Mouse (Mus musculus) neural tube, embryonic 12.5 days (tissue): ENCODE data around the gene Zfyve21. TPM values are rescaled to one million over a fixed set of nuclear protein-coding genes. Genes with fewer than 3 reads are reported as not detected.

ENCODE experiments used
- ATAC-seq: fragments of 200-750 bp; cut with Nextera tagmentation; 2 replicates; pipeline ENCODE4 v1.8.0; 2017; ENCODE audit warnings: low read depth, mild to moderate bottlenecking, moderate TSS enrichment, moderate library complexity; ENCODE audit not compliant: low FRiP score
- H3K27ac ChIP-seq: fragments of 300-500 bp; sonication (generic); 2 replicates; pipeline ENCODE4 v1.5.1; 2016
- H3K27me3 ChIP-seq: fragments of 300-500 bp; sonication (generic); replicated peaks from 2 replicates; pipeline ENCODE4 v1.6.1; 2016; ENCODE audit warnings: mild to moderate bottlenecking
- H3K36me3 ChIP-seq: fragments of 300-500 bp; sonication (generic); 2 replicates; pipeline ENCODE4 v1.6.1; 2016; ENCODE audit warnings: mild to moderate bottlenecking
- H3K4me1 ChIP-seq: fragments of 300-500 bp; sonication (generic); 2 replicates; pipeline ENCODE4 v1.6.1; 2016
- H3K4me2 ChIP-seq: fragments of 300-500 bp; sonication (generic); replicated peaks from 2 replicates; pipeline ENCODE4 v1.6.1; 2016; ENCODE audit warnings: mild to moderate bottlenecking
- H3K4me3 ChIP-seq: fragments of 300-500 bp; sonication (generic); 2 replicates; pipeline ENCODE4 v1.5.1; 2016
- H3K9ac ChIP-seq: fragments of 300-500 bp; sonication (generic); 2 replicates; pipeline ENCODE4 v1.6.1; 2016; ENCODE audit warnings: mild to moderate bottlenecking
- H3K9me3 ChIP-seq: fragments of 300-500 bp; sonication (generic); 2 replicates; pipeline ENCODE4 v1.6.1; 2016; ENCODE audit warnings: mild to moderate bottlenecking
- WGBS: fragments of 180-500 bp; shearing (Covaris S2); methylation state at CpG from one replicate; pipeline ENCODE4 v1.1.7; 2016; 5-methylcytosine and 5-hydroxymethylcytosine counted together
- polyA plus RNA-seq: library from polyadenylated mRNA; unstranded; fragments of >200 nt; fragmentation: Nextera tagmentation; extraction: Ambion mirVana; gene quantifications from 2 replicates; pipeline ENCODE4 v1.2.1, GENCODE M21; 2016

Gene Zfyve21
- polyA plus RNA-seq, 1 experiment from 2014 or later = 48.8 TPM

GRCm38 (mm10) chr12:111787015-111787414 is 27.0 kb upstream of the Zfyve21 start:
- Histone ChIP-seq H3K27ac (no peak overlapping the region), H3K4me1 (0 out of 2 replicates have a peak, but pooled peaks cover 3% of the 10 kb centered on the region), H3K27me3 (no peaks in the 10 kb centered on the region), H3K36me3 (peaks cover 96% of the 10 kb centered on the region), H3K4me2 (no peak overlapping the region), H3K9ac (no peak overlapping the region), H3K4me3 (no peak overlapping the region), H3K9me3 (no peaks in the 10 kb centered on the region)
- ATAC-seq = no peak
- WGBS = 95% methylated on average over 6 of the region's 6 CpGs

GRCm38 (mm10) chr12:111790090-111790489 is 23.9 kb upstream of the Zfyve21 start:
- Histone ChIP-seq H3K9ac (no peak overlapping the region), H3K4me3 (no peak overlapping the region), H3K27ac (no peak overlapping the region), H3K4me1 (0 out of 2 replicates have a peak, but pooled peaks cover 3% of the 10 kb centered on the region), H3K4me2 (no peak overlapping the region), H3K9me3 (no peaks in the 10 kb centered on the region), H3K27me3 (no peaks in the 10 kb centered on the region), H3K36me3 (peaks cover 96% of the 10 kb centered on the region)
- no peak for ATAC-seq
- WGBS = 91% methylated on average over 5 of the region's 5 CpGs

GRCm38 (mm10) chr12:111790631-111791030 is 23.3 kb upstream of the Zfyve21 start:
- H3K36me3 ChIP-seq = peaks cover 96% of the 10 kb centered on the region
- WGBS = 97% methylated on average over 7 of the region's 7 CpGs

GRCm38 (mm10) chr12:111791474-111792104 is 22.4 kb upstream of the Zfyve21 start:
- Histone ChIP-seq H3K4me3 (no peak overlapping the region), H3K27me3 (no peaks in the 10 kb centered on the region), H3K9me3 (no peaks in the 10 kb centered on the region), H3K27ac (no peak overlapping the region), H3K4me2 (no peak overlapping the region), H3K9ac (no peak overlapping the region), H3K4me1 (0 out of 2 replicates have a peak, but pooled peaks cover 3% of the 10 kb centered on the region), H3K36me3 (peaks cover 96% of the 10 kb centered on the region)
- 85% methylated on average over 13 of the region's 13 CpGs for WGBS
- ATAC-seq = no peak

More at GRCm38 (mm10) chr12:111790631-111791030, 23.3 kb upstream of the Zfyve21 start:
- 0 out of 2 replicates have a peak, but pooled peaks cover 3% of the 10 kb centered on the region for H3K4me1 ChIP-seq
- H3K4me2 ChIP-seq = no peak overlapping the region
- no peak overlapping the region for H3K27ac ChIP-seq
- no peaks in the 10 kb centered on the region for H3K27me3 ChIP-seq
- H3K4me3 ChIP-seq = no peak overlapping the region
- ATAC-seq = no peak
- no peaks in the 10 kb centered on the region for H3K9me3 ChIP-seq
- no peak overlapping the region for H3K9ac ChIP-seq

- H3K9ac ChIP-seq = no peak overlapping the region
Observed at GRCm38 (mm10) chr12:111794102-111794501, 19.9 kb upstream of the Zfyve21 start.

GRCm38 (mm10) chr12:111794526-111795179 is 19.3 kb upstream of the Zfyve21 start:
- no peak for ATAC-seq
- no peak overlapping the region for H3K27ac ChIP-seq
- no peaks in the 10 kb centered on the region for H3K9me3 ChIP-seq
- H3K27me3 ChIP-seq = no peaks in the 10 kb centered on the region
- H3K4me3 ChIP-seq = no peak overlapping the region
- peaks cover 92% of the 10 kb centered on the region for H3K36me3 ChIP-seq
- H3K4me1 ChIP-seq = 0 out of 2 replicates have a peak, but pooled peaks cover 3% of the 10 kb centered on the region
- WGBS = 95% methylated on average over 18 of the region's 18 CpGs
- H3K4me2 ChIP-seq = no peak overlapping the region
- H3K9ac ChIP-seq = no peak overlapping the region

More at GRCm38 (mm10) chr12:111794102-111794501, 19.9 kb upstream of the Zfyve21 start:
- Histone ChIP-seq H3K4me1 (0 out of 2 replicates have a peak, but pooled peaks cover 3% of the 10 kb centered on the region), H3K36me3 (peaks cover 94% of the 10 kb centered on the region), H3K27ac (no peak overlapping the region), H3K9me3 (no peaks in the 10 kb centered on the region), H3K27me3 (no peaks in the 10 kb centered on the region), H3K4me3 (no peak overlapping the region), H3K4me2 (no peak overlapping the region)
- ATAC-seq = no peak
- 83% methylated on average over 22 of the region's 22 CpGs for WGBS

GRCm38 (mm10) chr12:111795180-111795895 is 18.6 kb upstream of the Zfyve21 start:
- Histone ChIP-seq H3K9me3 (no peaks in the 10 kb centered on the region), H3K4me2 (no peak overlapping the region), H3K27me3 (no peaks in the 10 kb centered on the region), H3K9ac (no peak overlapping the region), H3K4me1 (0 out of 2 replicates have a peak, but pooled peaks cover 3% of the 10 kb centered on the region), H3K36me3 (peaks cover 91% of the 10 kb centered on the region), H3K4me3 (no peak overlapping the region), H3K27ac (no peak overlapping the region)
- WGBS = 92% methylated on average over 28 of the region's 28 CpGs
- no peak for ATAC-seq

- no peaks in the 10 kb centered on the region for H3K4me1 ChIP-seq
- H3K9ac ChIP-seq = no peak overlapping the region
- H3K4me3 ChIP-seq = no peak overlapping the region
- H3K27ac ChIP-seq = no peak overlapping the region
- peaks cover 88% of the 10 kb centered on the region for H3K36me3 ChIP-seq
- H3K4me2 ChIP-seq = no peak overlapping the region
- no peaks in the 10 kb centered on the region for H3K9me3 ChIP-seq
- ATAC-seq = no peak
- 93% methylated on average over 8 of the region's 8 CpGs for WGBS
- H3K27me3 ChIP-seq = no peaks in the 10 kb centered on the region
Observed at GRCm38 (mm10) chr12:111797251-111797650, 16.7 kb upstream of the Zfyve21 start.

- WGBS = 94% methylated on average over 13 of the region's 13 CpGs
- peaks cover 88% of the 10 kb centered on the region for H3K36me3 ChIP-seq
- no peak overlapping the region for H3K9ac ChIP-seq
- no peaks in the 10 kb centered on the region for H3K27me3 ChIP-seq
- no peaks in the 10 kb centered on the region for H3K9me3 ChIP-seq
- H3K27ac ChIP-seq = no peak overlapping the region
- H3K4me2 ChIP-seq = no peak overlapping the region
- H3K4me1 ChIP-seq = no peaks in the 10 kb centered on the region
- ATAC-seq = no peak
- H3K4me3 ChIP-seq = no peak overlapping the region
Observed at GRCm38 (mm10) chr12:111798493-111798892, 15.5 kb upstream of the Zfyve21 start.

GRCm38 (mm10) chr12:111800459-111801183 is 13.3 kb upstream of the Zfyve21 start:
- Histone ChIP-seq H3K4me3 (no peak overlapping the region), H3K36me3 (peaks cover 88% of the 10 kb centered on the region), H3K4me1 (no peaks in the 10 kb centered on the region), H3K9ac (no peak overlapping the region), H3K4me2 (no peak overlapping the region), H3K27me3 (no peaks in the 10 kb centered on the region), H3K9me3 (no peaks in the 10 kb centered on the region), H3K27ac (no peak overlapping the region)
- ATAC-seq = no peak
- WGBS = 86% methylated on average over 10 of the region's 10 CpGs

- no peak overlapping the region for H3K4me2 ChIP-seq
- H3K27me3 ChIP-seq = no peaks in the 10 kb centered on the region
- H3K9ac ChIP-seq = no peak overlapping the region
- H3K9me3 ChIP-seq = no peaks in the 10 kb centered on the region
- H3K36me3 ChIP-seq = peaks cover 90% of the 10 kb centered on the region
- H3K27ac ChIP-seq = no peak overlapping the region
- no peak for ATAC-seq
- H3K4me1 ChIP-seq = no peaks in the 10 kb centered on the region
- 93% methylated on average over 5 of the region's 5 CpGs for WGBS
- H3K4me3 ChIP-seq = no peak overlapping the region
Observed at GRCm38 (mm10) chr12:111803538-111803937, 10.4 kb upstream of the Zfyve21 start.

GRCm38 (mm10) chr12:111808775-111809174 is 5.2 kb upstream of the Zfyve21 start:
- Histone ChIP-seq H3K4me3 (no peak overlapping the region), H3K27ac (no peak overlapping the region), H3K36me3 (peaks cover 47% of the 10 kb centered on the region), H3K9me3 (no peaks in the 10 kb centered on the region), H3K4me1 (peaks cover 24% of the 10 kb centered on the region), H3K4me2 (no peak overlapping the region), H3K9ac (no peak overlapping the region), H3K27me3 (no peaks in the 10 kb centered on the region)
- ATAC-seq = no peak
- WGBS = 92% methylated on average over 6 of the region's 6 CpGs
